Mouse (Mus musculus): Measurements from ENCODE around the gene Uts2.

Gene Uts2

GRCm38 (mm10) chr4:150996797-150997196 is at the start of gene Uts2:
Gene Uts2 (plus strand): TSS chr4:150997097.
- no peak for DNase-seq (ENCODE audit: low read depth, low spot score)

GRCm38 (mm10) chr4:150950972-150951371 is 45.9 kb upstream of the Uts2 start:
- DNase-seq (ENCODE audit: low read depth, low spot score) = no peak

GRCm38 (mm10) chr4:150956369-150957105 is 40.4 kb upstream of the Uts2 start:
- DNase-seq (ENCODE audit: low read depth, low spot score) = peak; percentile 56

GRCm38 (mm10) chr4:150957106-150957458 is 39.8 kb upstream of the Uts2 start:
- no peak for DNase-seq (ENCODE audit: low read depth, low spot score)

- no peak for DNase-seq (ENCODE audit: low read depth, low spot score)
Measured at GRCm38 (mm10) chr4:150958536-150958935, 38.4 kb upstream of the Uts2 start.

GRCm38 (mm10) chr4:150962231-150962630 is 34.7 kb upstream of the Uts2 start:
- DNase-seq (ENCODE audit: low read depth, low spot score) = no peak

GRCm38 (mm10) chr4:150963711-150964110 is 33.2 kb upstream of the Uts2 start:
- no peak for DNase-seq (ENCODE audit: low read depth, low spot score)

GRCm38 (mm10) chr4:150964635-150965554 is 32.0 kb upstream of the Uts2 start:
- DNase-seq (ENCODE audit: low read depth, low spot score) = peak; percentile 58

- no peak for DNase-seq (ENCODE audit: low read depth, low spot score)
Measured at GRCm38 (mm10) chr4:150965555-150965951, 31.3 kb upstream of the Uts2 start.

GRCm38 (mm10) chr4:150966556-150966955 is 30.3 kb upstream of the Uts2 start:
- peak; percentile 38 for DNase-seq (ENCODE audit: low read depth, low spot score)

- no peak for DNase-seq (ENCODE audit: low read depth, low spot score)
Measured at GRCm38 (mm10) chr4:150968956-150969355, 27.9 kb upstream of the Uts2 start.

GRCm38 (mm10) chr4:150973264-150973663 is 23.6 kb upstream of the Uts2 start:
- no peak for DNase-seq (ENCODE audit: low read depth, low spot score)

GRCm38 (mm10) chr4:150975145-150975544 is 21.8 kb upstream of the Uts2 start:
- DNase-seq (ENCODE audit: low read depth, low spot score) = no peak

GRCm38 (mm10) chr4:150978156-150978910 is 18.6 kb upstream of the Uts2 start:
- DNase-seq (ENCODE audit: low read depth, low spot score) = no peak

- no peak for DNase-seq (ENCODE audit: low read depth, low spot score)
Measured at GRCm38 (mm10) chr4:150979455-150979854, 17.4 kb upstream of the Uts2 start.

GRCm38 (mm10) chr4:150980153-150980552 is 16.7 kb upstream of the Uts2 start:
- DNase-seq (ENCODE audit: low read depth, low spot score) = no peak

GRCm38 (mm10) chr4:150990148-150990547 is 6.7 kb upstream of the Uts2 start:
- DNase-seq (ENCODE audit: low read depth, low spot score) = no peak

GRCm38 (mm10) chr4:150998626-150999025 is 1.7 kb downstream of the Uts2 start:
- no peak for DNase-seq (ENCODE audit: low read depth, low spot score)

- no peak for DNase-seq (ENCODE audit: low read depth, low spot score)
Measured at GRCm38 (mm10) chr4:151001397-151001796, 4.5 kb downstream of the Uts2 start.

- DNase-seq (ENCODE audit: low read depth, low spot score) = no peak
Measured at GRCm38 (mm10) chr4:151005656-151006318, 8.9 kb downstream of the Uts2 start.

- DNase-seq (ENCODE audit: low read depth, low spot score) = no peak
Measured at GRCm38 (mm10) chr4:151006945-151007344, 10.0 kb downstream of the Uts2 start.
